Mouse (Mus musculus) left cerebral cortex, postnatal 10 days (tissue): ENCODE data around the gene Gpr45. TPM values are rescaled to one million over a fixed set of nuclear protein-coding genes. Genes with fewer than 3 reads are reported as not detected.

ENCODE experiments used
- DNase-seq, 2 experiments: peaks; one replicate each; pipeline ENCODE4 v3.0.0; 2021 to 2022; ENCODE audit warnings: low spot score in 2 of 2, mixed read lengths in 1 of 2; ENCODE audit errors: extremely low spot score in 1 of 2
- intact Hi-C: fragments of 180-260 bp; cut with DNase I; formaldehyde crosslinking; loops from one replicate; pipeline ENCODE4 v1.15.1; 2025
- microRNA-seq: library from miRNA; unstranded; fragments of <30 nt; microRNA quantifications from one replicate; pipeline ENCODE4 v1.2.0, GENCODE M21; 2022
- total RNA-seq, 2 experiments: library from RNA; stranded (reverse); gene quantifications; 2 replicates each; pipeline ENCODE4 v1.2.3; 2021

Gpr45 gene
- total RNA-seq, 2 experiments from 2014 or later = 20.0 to 21.1 TPM

- intact Hi-C loops = loop anchor here (2.0 kb wide), 1 partner anchor 125 kb away; no protein-coding TSS in a partner anchor
- DNase-seq = peak in 1 of 2 experiments; percentile 33
These were observed 89.6 kb downstream of the Gpr45 start for GRCm38 (mm10) chr1:43042271-43042670.

GRCm38 (mm10) chr1:43045204-43045982, 92.7 kb downstream of the Gpr45 start:
- intact Hi-C loops = no loop called here
- DNase-seq = no peak

DNA sequence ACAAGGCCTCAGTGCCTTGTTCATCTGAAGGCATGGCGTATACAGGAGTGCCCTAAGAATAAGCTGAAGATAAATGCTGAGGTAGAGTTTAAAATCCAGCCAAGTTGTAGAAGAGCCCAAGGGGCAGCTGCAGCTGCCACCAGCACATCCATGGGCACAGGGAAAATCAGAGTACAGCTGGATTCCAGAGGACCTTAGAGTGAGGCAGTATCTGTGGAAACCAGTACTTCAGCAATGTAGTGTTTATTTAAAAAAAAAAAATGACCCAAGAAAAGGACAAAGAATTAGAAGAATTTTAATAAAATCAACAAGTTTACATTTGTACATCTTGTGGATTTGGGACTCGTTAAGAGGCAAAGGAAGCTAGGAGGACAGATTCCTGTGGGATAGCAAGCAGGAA, 94.3 kb downstream of the Gpr45 start:
- intact Hi-C loops = no loop called here
- DNase-seq = no peak

DNA sequence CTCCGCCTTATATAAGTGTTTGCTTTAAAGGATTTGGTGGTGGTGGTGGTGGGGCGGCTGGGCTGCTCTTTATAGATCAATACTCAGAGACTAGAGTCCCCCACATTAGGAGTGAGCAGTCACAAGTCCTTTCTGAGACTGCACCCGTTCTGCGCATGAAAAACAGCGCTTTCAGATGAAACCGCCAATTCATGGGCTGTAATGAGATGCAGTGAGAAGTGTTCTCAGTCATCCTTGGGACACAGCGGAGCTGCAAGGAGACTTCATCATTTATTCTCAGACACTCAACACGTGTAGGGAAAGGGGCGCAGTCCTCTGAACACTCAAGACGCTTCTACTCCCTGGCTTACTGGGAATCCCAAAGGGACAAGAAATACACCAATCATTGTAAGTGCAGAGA, 95.1 kb downstream of the Gpr45 start:
- no peak for DNase-seq
- intact Hi-C loops = no loop called here

- no peak for DNase-seq
- intact Hi-C loops = no loop called here
These were observed 99.2 kb downstream of the Gpr45 start for GRCm38 (mm10) chr1:43051903-43052302.

DNA sequence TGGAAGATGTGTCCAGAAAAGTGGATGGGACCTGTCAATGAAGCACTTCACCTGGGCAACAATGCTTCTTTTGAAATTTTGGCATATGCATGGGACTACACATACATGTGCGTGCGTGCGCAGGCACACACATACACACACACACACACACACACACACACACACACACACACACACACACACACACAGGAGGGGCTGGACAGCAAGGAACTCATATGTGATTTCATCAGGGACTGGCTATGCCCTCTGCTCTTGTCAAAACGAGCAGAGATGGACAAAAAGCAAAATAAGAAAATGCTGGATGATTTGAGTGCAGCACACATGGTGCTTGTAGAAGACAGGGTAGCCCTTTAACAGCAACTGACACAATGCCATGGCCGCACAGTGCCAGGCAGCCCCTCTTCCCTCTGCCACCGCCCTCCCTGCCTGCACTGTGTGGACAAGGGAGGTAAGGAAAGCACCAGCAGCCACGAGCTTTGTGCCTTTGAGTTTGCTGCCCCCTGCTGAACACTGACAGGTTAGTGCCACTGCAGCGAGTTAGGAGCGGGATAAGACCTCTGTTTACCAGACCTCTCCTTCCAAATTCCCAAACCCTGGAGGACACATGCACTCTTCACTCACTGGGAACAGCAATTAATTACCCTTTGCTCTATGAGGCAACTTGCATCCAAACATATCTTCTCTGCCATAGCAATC, 113.1 kb downstream of the Gpr45 start:
- intact Hi-C loops = loop anchor here (2.0 kb wide), 1 partner anchor 151 kb away; no protein-coding TSS in a partner anchor
- peak; percentile 71 to 83 for DNase-seq

DNA sequence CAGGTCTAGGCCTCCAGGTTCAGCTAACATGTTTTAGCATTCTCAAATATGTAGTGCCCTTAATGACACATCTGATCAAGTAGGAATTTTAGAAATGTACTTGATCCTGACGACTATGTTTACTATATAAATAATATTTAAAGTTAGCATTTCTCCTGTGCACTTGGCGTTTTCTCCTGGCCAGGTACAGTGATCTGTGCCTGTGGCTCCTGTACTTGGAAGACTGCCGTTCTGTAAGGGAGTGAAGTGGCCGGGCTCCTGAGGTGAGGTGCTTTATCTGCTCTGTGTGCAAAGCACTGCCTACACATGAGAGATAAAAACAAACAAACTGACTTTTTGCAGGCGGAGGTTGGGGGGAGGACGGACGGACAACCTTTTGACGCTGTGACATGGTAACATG, 113.9 kb downstream of the Gpr45 start:
- no peak for DNase-seq
- intact Hi-C loops = loop anchor here (2.0 kb wide), 1 partner anchor 152 kb away; no protein-coding TSS in a partner anchor

DNA sequence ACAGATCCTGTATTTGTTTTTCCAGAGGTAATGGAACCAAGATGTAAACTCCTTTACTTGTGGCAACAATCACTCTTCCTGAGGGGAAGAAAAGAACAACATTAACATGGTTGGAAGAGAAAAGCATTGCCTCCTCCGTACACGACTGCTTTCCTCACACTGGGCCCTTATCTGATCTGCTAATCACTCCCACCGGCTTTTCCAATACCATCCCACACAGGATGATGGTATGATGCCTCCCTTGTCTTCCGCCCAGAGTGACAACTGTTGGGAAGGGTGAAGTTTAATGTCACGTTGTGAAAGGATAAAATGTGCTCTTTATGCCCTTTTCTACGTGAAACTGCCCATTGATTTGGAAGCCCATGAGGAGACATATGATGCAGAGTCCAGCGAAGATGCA, 114.9 kb downstream of the Gpr45 start:
- no peak for DNase-seq
- intact Hi-C loops = loop anchor here (2.0 kb wide), 1 partner anchor 153 kb away; no protein-coding TSS in a partner anchor

DNA sequence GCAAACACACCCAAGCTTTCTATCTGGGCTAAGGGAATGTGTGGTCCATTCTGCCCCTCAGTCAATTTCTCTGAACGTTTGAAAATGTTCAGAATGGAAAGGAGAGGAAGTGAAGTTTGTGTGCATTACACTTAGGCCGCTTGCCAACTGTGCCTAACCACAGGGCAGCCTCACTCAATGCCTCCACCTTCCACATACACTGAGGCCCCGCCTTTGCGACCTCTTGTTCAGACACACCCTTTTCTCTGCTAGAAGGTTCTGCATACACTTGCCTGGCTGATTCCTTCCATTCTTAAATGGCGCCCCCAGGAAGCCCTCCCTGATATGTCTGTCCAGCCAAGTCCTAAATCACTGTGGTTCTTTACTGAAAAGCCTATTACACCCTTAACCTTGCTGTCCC, 118.1 kb downstream of the Gpr45 start:
- intact Hi-C loops = no loop called here
- no peak for DNase-seq

DNA sequence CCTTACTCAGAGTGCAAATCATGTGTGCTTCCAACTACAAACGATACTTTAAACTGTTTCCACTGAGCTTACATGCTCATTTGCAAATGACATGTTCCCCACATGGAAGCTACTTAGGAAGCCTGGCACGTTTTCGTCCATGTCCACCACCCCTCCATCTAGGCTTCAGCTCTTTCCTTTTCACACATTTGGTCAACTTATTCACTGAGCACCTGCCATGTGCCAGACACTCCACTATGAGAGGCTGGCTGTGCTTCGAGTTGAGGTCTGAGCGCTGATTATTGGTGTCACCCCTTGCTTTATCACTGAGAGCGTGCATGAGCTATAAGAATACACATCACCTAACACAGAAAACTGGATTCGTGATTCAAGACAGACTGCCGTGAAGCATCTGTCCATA, 119.4 kb downstream of the Gpr45 start:
- no peak for DNase-seq
- intact Hi-C loops = no loop called here

DNA sequence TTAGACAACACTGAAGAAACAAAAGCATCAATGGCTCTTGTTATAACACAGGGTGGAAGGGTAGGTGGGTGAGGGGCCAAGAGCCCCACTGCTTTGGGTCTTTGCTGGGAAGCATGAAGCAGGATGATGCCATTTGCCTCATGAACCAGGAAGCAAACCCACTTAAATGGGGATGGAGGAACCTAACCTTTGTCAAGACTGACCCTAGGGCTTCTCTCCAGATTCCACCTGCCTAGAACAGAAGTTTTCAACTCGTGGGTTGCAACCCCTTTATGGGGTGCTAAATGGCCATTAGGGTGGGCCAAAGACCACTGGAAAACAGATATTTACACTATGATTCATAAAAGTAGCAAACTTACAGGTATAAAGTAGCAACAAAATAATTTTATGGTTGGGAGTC, 119.9 kb downstream of the Gpr45 start:
- intact Hi-C loops = no loop called here
- no peak for DNase-seq

- no peak for DNase-seq
These were observed 122.1 kb downstream of the Gpr45 start for GRCm38 (mm10) chr1:43074791-43075190.

GRCm38 (mm10) chr1:43078124-43078523, 125.5 kb downstream of the Gpr45 start:
- no peak for DNase-seq
- intact Hi-C loops = no loop called here

More at GRCm38 (mm10) chr1:43074791-43075190, 122.1 kb downstream of the Gpr45 start:
- intact Hi-C loops = no loop called here

DNA sequence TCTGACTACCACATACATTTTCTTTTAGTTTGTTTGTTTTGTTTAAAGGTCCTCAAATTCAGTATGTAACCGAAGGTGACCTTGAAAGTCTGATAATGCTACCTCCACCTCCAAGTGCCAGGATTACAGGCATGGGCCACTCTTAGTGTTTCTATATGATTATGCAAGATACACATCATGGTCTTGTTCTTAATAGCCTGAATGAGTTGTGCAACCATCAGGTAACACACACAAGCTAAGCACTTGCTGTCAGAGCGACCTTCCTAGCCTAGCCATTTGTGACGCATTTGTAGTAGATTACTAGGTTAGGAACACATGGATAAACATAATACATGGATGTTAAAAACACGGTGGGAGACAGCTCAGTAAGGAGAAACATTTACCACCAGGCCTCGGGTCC, 130.3 kb downstream of the Gpr45 start:
- DNase-seq = no peak
- intact Hi-C loops = no loop called here

Small RNA genes within 50 kb of the gene (microRNA-seq; reads per million reads assigned to microRNA genes)
- gene Gm24001 = not detected

Other genes starting within 250 kb of the Gpr45 start
- gene Mrps9, start 101.6 kb upstream of the Gpr45 start, total RNA-seq = 10 to 100 TPM; 37.7 to 39.4 TPM
- 10 to 100 TPM; 41.2 to 42.6 TPM for gene Tgfbrap1, start 145.8 kb downstream of the Gpr45 start, total RNA-seq
- gene AI597479, start 145.8 kb downstream of the Gpr45 start, total RNA-seq = 10 to 100 TPM; 19.7 to 20.3 TPM
- 10 to 100 TPM; 35.5 to 38.3 TPM for gene Fhl2, start 244.1 kb downstream of the Gpr45 start, total RNA-seq